Mouse (Mus musculus) CH12F3 (cell line): ENCODE measurements around the gene Shisal1.

Experiments
- in situ Hi-C: fragments of 300-500 bp; cut with MboI; formaldehyde crosslinking; loops from 2 replicates; pipeline ENCODE4 v1.14.3; 2020; ENCODE audit warnings: low sequenced_read_pairs

The Shisal1 gene

GRCm38 (mm10) chr15:84446997-84447396 is at the start of gene Shisal1:
TSS of gene Shisal1 (minus strand) at chr15:84447097.
- in situ Hi-C loops, result no loop called here

- in situ Hi-C loops, result no loop called here
Observed at GRCm38 (mm10) chr15:84490486-84490885, 43.6 kb upstream of the Shisal1 start.

GRCm38 (mm10) chr15:84484255-84484654 is 37.4 kb upstream of the Shisal1 start:
- in situ Hi-C loops, result no loop called here

- in situ Hi-C loops, result no loop called here
Observed at GRCm38 (mm10) chr15:84483622-84484021, 36.7 kb upstream of the Shisal1 start.

GRCm38 (mm10) chr15:84481259-84481877 is 34.5 kb upstream of the Shisal1 start:
- in situ Hi-C loops, result no loop called here

GRCm38 (mm10) chr15:84469391-84469790 is 22.5 kb upstream of the Shisal1 start:
- in situ Hi-C loops, result no loop called here

- in situ Hi-C loops, result no loop called here
Observed at GRCm38 (mm10) chr15:84467761-84468160, 20.9 kb upstream of the Shisal1 start.

GRCm38 (mm10) chr15:84466458-84467267 is 19.8 kb upstream of the Shisal1 start:
- in situ Hi-C loops, result no loop called here

GRCm38 (mm10) chr15:84461429-84461828 is 14.5 kb upstream of the Shisal1 start:
- in situ Hi-C loops, result no loop called here

- in situ Hi-C loops, result no loop called here
Observed at GRCm38 (mm10) chr15:84458983-84459382, 12.1 kb upstream of the Shisal1 start.

GRCm38 (mm10) chr15:84455286-84455685 is 8.4 kb upstream of the Shisal1 start:
- in situ Hi-C loops, result no loop called here

- in situ Hi-C loops, result no loop called here
Observed at GRCm38 (mm10) chr15:84453091-84453490, 6.2 kb upstream of the Shisal1 start.

- in situ Hi-C loops, result no loop called here
Observed at GRCm38 (mm10) chr15:84450441-84451183, 3.7 kb upstream of the Shisal1 start.

- in situ Hi-C loops, result no loop called here
Observed at GRCm38 (mm10) chr15:84445812-84446716, 833 bp downstream of the Shisal1 start.

GRCm38 (mm10) chr15:84444181-84444580 is 2.7 kb downstream of the Shisal1 start:
- in situ Hi-C loops, result no loop called here

- in situ Hi-C loops, result no loop called here
Observed at GRCm38 (mm10) chr15:84443631-84444030, 3.3 kb downstream of the Shisal1 start.

- in situ Hi-C loops, result no loop called here
Observed at GRCm38 (mm10) chr15:84441682-84442315, 5.1 kb downstream of the Shisal1 start.

- in situ Hi-C loops, result no loop called here
Observed at GRCm38 (mm10) chr15:84440820-84441219, 6.1 kb downstream of the Shisal1 start.

GRCm38 (mm10) chr15:84433586-84434185 is 13.2 kb downstream of the Shisal1 start:
- in situ Hi-C loops, result no loop called here

GRCm38 (mm10) chr15:84430482-84430881 is 16.4 kb downstream of the Shisal1 start:
- in situ Hi-C loops, result no loop called here
